Mouse (Mus musculus) heart, embryonic 14.5 days (tissue): ENCODE data around the gene Oxgr1. TPM values are rescaled to one million over a fixed set of nuclear protein-coding genes. Genes with fewer than 3 reads are reported as not detected.

Experiments used
- ATAC-seq: fragments of 200-750 bp; cut with Nextera tagmentation; 2 replicates; pipeline ENCODE4 v1.8.0; 2017; ENCODE audit warnings: low read depth, moderate TSS enrichment; ENCODE audit not compliant: insufficient number of reproducible peaks, insufficient read depth, low FRiP score
- H3K27ac ChIP-seq, 2 experiments: fragments of 200-500 bp in 1 of 2; fragments of 300-500 bp in 1 of 2; sonication (generic) in 1 of 2; replicated peaks in 1 of 2; 2 replicates each; pipeline ENCODE4 v1.5.1; 2012 to 2014; ENCODE audit warnings: low read depth in 2 of 2, low read length in 2 of 2, control low read depth in 1 of 2, mild to moderate bottlenecking in 1 of 2, mixed read lengths in 1 of 2; ENCODE audit not compliant: control insufficient read depth in 1 of 2, insufficient read depth in 1 of 2
- H3K27me3 ChIP-seq: fragments of 300-500 bp; sonication (generic); 2 replicates; pipeline ENCODE4 v1.6.1; 2014; ENCODE audit warnings: mild to moderate bottlenecking, low read length, control low read depth; ENCODE audit not compliant: control insufficient read depth, insufficient read depth
- H3K36me3 ChIP-seq: fragments of 300-500 bp; sonication (generic); 2 replicates; pipeline ENCODE4 v1.6.1; 2014; ENCODE audit warnings: mild to moderate bottlenecking, control low read depth, low read length, mixed read lengths; ENCODE audit not compliant: control insufficient read depth, insufficient read depth
- H3K4me1 ChIP-seq, 2 experiments: fragments of 200-500 bp in 1 of 2; fragments of 300-500 bp in 1 of 2; sonication (generic) in 1 of 2; 2 replicates each; pipeline ENCODE4 v1.6.1; 2012 to 2014; ENCODE audit warnings: low read length in 2 of 2, control low read depth in 1 of 2, mixed read lengths in 1 of 2; ENCODE audit not compliant: control insufficient read depth in 2 of 2, insufficient read depth in 2 of 2
- H3K4me2 ChIP-seq: fragments of 300-500 bp; sonication (generic); 2 replicates; pipeline ENCODE4 v1.6.1; 2014; ENCODE audit warnings: mild to moderate bottlenecking, low read length
- H3K4me3 ChIP-seq, 2 experiments: fragments of 200-500 bp in 1 of 2; fragments of 300-500 bp in 1 of 2; sonication (generic) in 1 of 2; 2 replicates each; pipeline ENCODE4 v1.5.1; 2012 to 2014; ENCODE audit warnings: low read length in 2 of 2, mild to moderate bottlenecking in 2 of 2, control low read depth in 1 of 2, low read depth in 1 of 2, moderate library complexity in 1 of 2; ENCODE audit not compliant: control insufficient read depth in 1 of 2, insufficient read depth in 1 of 2
- H3K9ac ChIP-seq: fragments of 300-500 bp; sonication (generic); 2 replicates; pipeline ENCODE4 v1.6.1; 2014; ENCODE audit warnings: mild to moderate bottlenecking, low read length
- H3K9me3 ChIP-seq: fragments of 300-500 bp; sonication (generic); 2 replicates; pipeline ENCODE4 v1.6.1; 2016; ENCODE audit warnings: low read length, control low read depth; ENCODE audit not compliant: control insufficient read depth
- WGBS: fragments of 180-500 bp; shearing (Covaris S2); extraction: QIAGEN DNeasy Blood & Tissue Kit; methylation state at CpG from one replicate; pipeline ENCODE4 v1.1.7; 2014; 5-methylcytosine and 5-hydroxymethylcytosine counted together
- polyA plus RNA-seq: library from polyadenylated mRNA; unstranded; fragments of >200 nt; fragmentation: Nextera tagmentation; extraction: Ambion mirVana; gene quantifications from 2 replicates; pipeline ENCODE4 v1.2.1, GENCODE M21; 2014

Gene Oxgr1
- polyA plus RNA-seq, 1 experiment from 2014 or later: not detected

- no peaks in the 10 kb centered on the region for H3K36me3 ChIP-seq
- H3K27me3 ChIP-seq: no peaks in the 10 kb centered on the region
- ATAC-seq: no peak
- no peak overlapping the region for H3K9ac ChIP-seq
- no peak overlapping the region for H3K4me2 ChIP-seq
- no peak overlapping the region for H3K27ac ChIP-seq
- no peaks in the 10 kb centered on the region for H3K9me3 ChIP-seq
- H3K4me3 ChIP-seq: no peak overlapping the region
- peaks cover 0 to 2% of the 10 kb centered on the region in 2 experiments; a peak in 1 of 4 replicates for H3K4me1 ChIP-seq
Measured at GRCm38 (mm10) chr14:120074231-120074630, 32.0 kb upstream of the Oxgr1 start.

DNA sequence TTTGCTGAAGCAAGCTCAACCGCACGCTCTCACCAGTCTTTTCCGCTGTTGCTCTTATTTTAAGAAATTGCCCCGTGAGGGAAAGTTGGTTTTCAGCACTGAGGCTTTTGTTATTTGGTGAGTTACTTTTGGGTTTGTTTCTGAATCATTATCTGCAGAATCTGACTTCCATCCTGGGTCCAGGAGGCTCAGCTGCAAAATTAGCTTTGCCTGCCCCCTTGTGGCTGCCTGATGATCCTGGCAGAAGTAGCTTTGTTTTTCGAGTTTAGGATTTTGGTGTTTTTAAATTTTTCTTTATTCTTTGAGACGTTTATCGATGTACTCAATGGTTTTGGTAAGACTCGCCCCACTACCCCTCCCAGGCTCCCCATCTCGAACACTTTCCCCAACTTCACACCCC, 18.9 kb upstream of the Oxgr1 start:
- no peaks in the 10 kb centered on the region for H3K9me3 ChIP-seq
- H3K27ac ChIP-seq: no peak overlapping the region
- H3K36me3 ChIP-seq: no peaks in the 10 kb centered on the region
- H3K4me3 ChIP-seq: no peak overlapping the region
- WGBS: 54% methylated on average over 9 of the region's 9 CpGs
- no peaks in the 10 kb centered on the region for H3K4me1 ChIP-seq
- ATAC-seq: no peak
- no peak overlapping the region for H3K4me2 ChIP-seq
- no peaks in the 10 kb centered on the region for H3K27me3 ChIP-seq
- no peak overlapping the region for H3K9ac ChIP-seq

DNA sequence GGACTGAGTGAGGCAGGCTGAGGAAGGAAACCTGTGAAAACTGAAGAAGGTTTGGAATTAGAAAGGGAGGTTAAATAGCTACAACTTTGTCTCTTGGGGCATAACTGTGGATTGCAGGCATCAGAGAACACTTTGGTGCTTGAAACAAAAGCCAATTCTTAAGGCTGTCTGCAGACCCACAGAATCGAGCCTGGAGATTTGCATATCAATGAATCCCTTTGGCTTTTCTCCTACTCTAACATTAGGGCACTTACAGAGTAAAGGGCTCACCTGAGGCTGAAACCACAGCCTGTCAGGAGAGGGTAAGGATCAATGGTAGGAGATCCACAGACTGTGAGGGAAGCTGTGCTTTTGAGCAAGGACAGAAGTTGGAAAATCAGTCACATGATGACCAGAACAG, 8.8 kb downstream of the Oxgr1 start:
- no peaks in the 10 kb centered on the region for H3K9me3 ChIP-seq
- no peak overlapping the region for H3K27ac ChIP-seq
- H3K9ac ChIP-seq: no peak overlapping the region
- H3K36me3 ChIP-seq: no peaks in the 10 kb centered on the region
- H3K4me3 ChIP-seq: no peak overlapping the region
- no peaks in the 10 kb centered on the region for H3K27me3 ChIP-seq
- WGBS: 30% methylated on average over 1 of the region's 1 CpGs
- no peak overlapping the region for H3K4me2 ChIP-seq
- H3K4me1 ChIP-seq: no peaks in the 10 kb centered on the region
- no peak for ATAC-seq

- Histone ChIP-seq H3K36me3 (no peaks in the 10 kb centered on the region), H3K27ac (no peak overlapping the region), H3K4me2 (no peak overlapping the region), H3K4me3 (no peak overlapping the region), H3K9ac (no peak overlapping the region), H3K27me3 (no peaks in the 10 kb centered on the region), H3K4me1 (no peaks in the 10 kb centered on the region), H3K9me3 (no peaks in the 10 kb centered on the region)
- WGBS: 80% methylated on average over 2 of the region's 2 CpGs
- ATAC-seq: no peak
Measured at GRCm38 (mm10) chr14:120019948-120020347, 22.3 kb downstream of the Oxgr1 start.

GRCm38 (mm10) chr14:120009969-120010872, 32.0 kb downstream of the Oxgr1 start:
- Histone ChIP-seq H3K4me2 (no peak overlapping the region), H3K4me1 (no peaks in the 10 kb centered on the region), H3K9me3 (no peaks in the 10 kb centered on the region), H3K27ac (no peak overlapping the region), H3K27me3 (no peaks in the 10 kb centered on the region), H3K4me3 (no peak overlapping the region), H3K36me3 (no peaks in the 10 kb centered on the region), H3K9ac (no peak overlapping the region)
- ATAC-seq: no peak
- 77% methylated on average over 11 of the region's 11 CpGs for WGBS

DNA sequence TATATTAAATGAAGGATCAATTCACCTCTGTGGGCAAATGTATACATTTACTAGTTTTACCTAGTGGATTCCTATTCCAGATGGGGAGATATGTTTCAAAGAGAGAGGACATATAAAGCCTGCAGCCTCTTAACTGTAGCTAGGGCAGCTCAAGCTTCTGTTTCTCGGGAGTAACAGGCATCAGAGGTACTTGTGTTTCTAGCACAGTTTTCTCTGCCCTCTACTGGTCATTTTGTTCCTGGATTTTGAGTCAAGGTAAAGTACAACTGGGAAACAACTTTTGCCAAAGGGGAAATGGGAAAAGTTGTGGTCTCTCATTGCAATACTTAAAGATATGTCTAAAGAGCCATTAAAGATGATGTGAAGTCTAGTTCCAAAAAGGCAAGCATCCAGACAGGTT, 37.1 kb downstream of the Oxgr1 start:
- 21% methylated on average over 1 of the region's 1 CpGs for WGBS
- no peak overlapping the region for H3K4me2 ChIP-seq
- H3K27me3 ChIP-seq: no peaks in the 10 kb centered on the region
- H3K4me3 ChIP-seq: no peak overlapping the region
- H3K27ac ChIP-seq: no peak overlapping the region
- H3K4me1 ChIP-seq: no peaks in the 10 kb centered on the region
- no peaks in the 10 kb centered on the region for H3K36me3 ChIP-seq
- H3K9me3 ChIP-seq: no peaks in the 10 kb centered on the region
- no peak for ATAC-seq
- H3K9ac ChIP-seq: no peak overlapping the region

DNA sequence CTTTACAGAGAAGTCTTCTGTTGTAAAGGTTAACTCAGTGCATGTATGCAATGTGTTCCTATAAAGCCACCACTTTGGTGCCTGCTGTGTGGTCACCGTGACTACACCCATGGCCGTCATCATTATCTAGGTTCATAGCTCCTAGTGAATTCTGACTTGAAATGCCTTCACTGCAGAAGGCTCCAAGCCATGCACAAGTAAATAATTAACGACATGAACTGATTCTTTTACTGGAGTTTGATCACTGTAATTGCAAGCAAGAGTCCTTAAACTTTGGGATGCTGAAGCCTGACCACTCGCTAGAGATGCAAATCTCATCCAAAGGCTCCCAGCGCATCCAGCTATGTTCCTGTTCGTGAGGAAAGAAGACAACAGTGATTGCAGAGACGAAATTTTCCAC, 38.6 kb downstream of the Oxgr1 start:
- H3K4me1 ChIP-seq: no peaks in the 10 kb centered on the region
- no peak overlapping the region for H3K4me2 ChIP-seq
- no peaks in the 10 kb centered on the region for H3K36me3 ChIP-seq
- no peaks in the 10 kb centered on the region for H3K9me3 ChIP-seq
- no peak for ATAC-seq
- no peak overlapping the region for H3K27ac ChIP-seq
- no peak overlapping the region for H3K9ac ChIP-seq
- H3K27me3 ChIP-seq: no peaks in the 10 kb centered on the region
- WGBS: 79% methylated on average over 7 of the region's 7 CpGs
- H3K4me3 ChIP-seq: no peak overlapping the region

- H3K4me2 ChIP-seq: no peak overlapping the region
- no peak for ATAC-seq
- H3K4me3 ChIP-seq: no peak overlapping the region
- no peaks in the 10 kb centered on the region for H3K36me3 ChIP-seq
- no peak overlapping the region for H3K9ac ChIP-seq
- H3K27ac ChIP-seq: no peak overlapping the region
- H3K4me1 ChIP-seq: no peaks in the 10 kb centered on the region
- WGBS: 76% methylated on average over 4 of the region's 4 CpGs
- H3K27me3 ChIP-seq: no peaks in the 10 kb centered on the region
- no peaks in the 10 kb centered on the region for H3K9me3 ChIP-seq
Measured at GRCm38 (mm10) chr14:120002673-120003072, 39.6 kb downstream of the Oxgr1 start.
